Mouse (Mus musculus): ENCODE measurements at regions not wholly inside any gene's neighbourhood (a gene's known extent, or its start where the extent isn't known, plus 50 kb on each side); places are given as distances from the start of the nearest gene placed in this dataset.

- Histone ChIP-seq H3K4me3 (no peak overlapping the region), H3K27ac (no peak overlapping the region)
- DNase-seq, result no peak
- no peak for TF ChIP-seq CTCF (IDR thresholded peaks at IDR 0.05)
- intact Hi-C loops (cut with DNase I), result no loop called here
Measured at GRCm38 (mm10) chr12:25991801-25992525, 423.1 kb downstream of the Rnf144a start.

- H3K4me3 ChIP-seq, result no peak overlapping the region
Measured at GRCm38 (mm10) chr12:25982545-25982944, 432.5 kb downstream of the Rnf144a start.

GRCm38 (mm10) chr12:25978335-25978734 is 436.7 kb downstream of the Rnf144a start:
- TF ChIP-seq CTCF (IDR thresholded peaks at IDR 0.05), result no peak
- Histone ChIP-seq H3K27ac (no peak overlapping the region), H3K4me3 (no peak overlapping the region)
- no peak for DNase-seq
- intact Hi-C loops (cut with DNase I), result no loop called here

More at GRCm38 (mm10) chr12:25982545-25982944, 432.5 kb downstream of the Rnf144a start:
- no peak for DNase-seq
- no peak for TF ChIP-seq CTCF (IDR thresholded peaks at IDR 0.05)
- intact Hi-C loops (cut with DNase I), result no loop called here
- no peak overlapping the region for H3K27ac ChIP-seq

GRCm38 (mm10) chr12:25958584-25958983 is 456.5 kb downstream of the Rnf144a start:
- no peak for DNase-seq
- intact Hi-C loops (cut with DNase I), result no loop called here
- Histone ChIP-seq H3K4me3 (no peak overlapping the region), H3K27ac (no peak overlapping the region)
- TF ChIP-seq CTCF (IDR thresholded peaks at IDR 0.05), result no peak

- no peak for DNase-seq
- H3K4me3 ChIP-seq, result no peak overlapping the region
- TF ChIP-seq CTCF (IDR thresholded peaks at IDR 0.05), result no peak
- intact Hi-C loops (cut with DNase I), result no loop called here
- no peak overlapping the region for H3K27ac ChIP-seq
Measured at GRCm38 (mm10) chr12:25957547-25957946, 457.5 kb downstream of the Rnf144a start.

GRCm38 (mm10) chr12:25947107-25947506 is 467.9 kb downstream of the Rnf144a start:
- DNase-seq, result no peak
- H3K27ac ChIP-seq, result no peak overlapping the region
- H3K4me3 ChIP-seq, result no peak overlapping the region
- intact Hi-C loops (cut with DNase I), result no loop called here
- no peak for TF ChIP-seq CTCF (IDR thresholded peaks at IDR 0.05)

- intact Hi-C loops (cut with DNase I), result no loop called here
- Histone ChIP-seq H3K4me3 (no peak overlapping the region), H3K27ac (no peak overlapping the region)
- no peak for TF ChIP-seq CTCF (IDR thresholded peaks at IDR 0.05)
- no peak for DNase-seq
Measured at GRCm38 (mm10) chr12:25946121-25946520, 468.9 kb downstream of the Rnf144a start.

- Histone ChIP-seq H3K27ac (no peak overlapping the region), H3K4me3 (no peak overlapping the region)
- no peak for DNase-seq
- TF ChIP-seq CTCF (IDR thresholded peaks at IDR 0.05), result no peak
- intact Hi-C loops (cut with DNase I), result no loop called here
Measured at GRCm38 (mm10) chr12:25938856-25939255, 476.2 kb downstream of the Rnf144a start.

GRCm38 (mm10) chr12:25934946-25935345 is 480.1 kb downstream of the Rnf144a start:
- Histone ChIP-seq H3K4me3 (no peak overlapping the region), H3K27ac (no peak overlapping the region)
- no peak for DNase-seq
- intact Hi-C loops (cut with DNase I), result no loop called here
- TF ChIP-seq CTCF (IDR thresholded peaks at IDR 0.05), result no peak

GRCm38 (mm10) chr12:25934526-25934925 is 480.5 kb downstream of the Rnf144a start:
- Histone ChIP-seq H3K27ac (no peak overlapping the region), H3K4me3 (no peak overlapping the region)
- TF ChIP-seq CTCF (IDR thresholded peaks at IDR 0.05), result no peak
- no peak for DNase-seq
- intact Hi-C loops (cut with DNase I), result no loop called here

GRCm38 (mm10) chr12:25926367-25926766 is 488.7 kb downstream of the Rnf144a start:
- no peak overlapping the region for H3K27ac ChIP-seq
- no peak for TF ChIP-seq CTCF (IDR thresholded peaks at IDR 0.05)
- intact Hi-C loops (cut with DNase I), result no loop called here
- H3K4me3 ChIP-seq, result no peak overlapping the region
- no peak for DNase-seq

GRCm38 (mm10) chr12:25924526-25924925 is 490.5 kb downstream of the Rnf144a start:
- intact Hi-C loops (cut with DNase I), result no loop called here
- no peak overlapping the region for H3K27ac ChIP-seq
- H3K4me3 ChIP-seq, result no peak overlapping the region
- DNase-seq, result no peak
- TF ChIP-seq CTCF (IDR thresholded peaks at IDR 0.05), result no peak

- intact Hi-C loops (cut with DNase I), result no loop called here
Measured at GRCm38 (mm10) chr12:25923772-25924171, 491.3 kb downstream of the Rnf144a start.

GRCm38 (mm10) chr12:25905614-25906013 is 509.4 kb downstream of the Rnf144a start:
- no peak for TF ChIP-seq CTCF (IDR thresholded peaks at IDR 0.05)
- intact Hi-C loops (cut with DNase I), result no loop called here
- Histone ChIP-seq H3K4me3 (no peak overlapping the region), H3K27ac (no peak overlapping the region)
- DNase-seq, result no peak

More at GRCm38 (mm10) chr12:25923772-25924171, 491.3 kb downstream of the Rnf144a start:
- no peak overlapping the region for H3K27ac ChIP-seq
- no peak for TF ChIP-seq CTCF (IDR thresholded peaks at IDR 0.05)
- no peak for DNase-seq
- no peak overlapping the region for H3K4me3 ChIP-seq

All from gastrocnemius, adult 2 months (tissue).